Mouse (Mus musculus): ENCODE results near the gene Erp29.
"Not testable (repeated sequence)": the region's sequence is repeated elsewhere in the genome, so short reads cannot be mapped to it uniquely, and the experiment has no call there.

Erp29 gene

DNA sequence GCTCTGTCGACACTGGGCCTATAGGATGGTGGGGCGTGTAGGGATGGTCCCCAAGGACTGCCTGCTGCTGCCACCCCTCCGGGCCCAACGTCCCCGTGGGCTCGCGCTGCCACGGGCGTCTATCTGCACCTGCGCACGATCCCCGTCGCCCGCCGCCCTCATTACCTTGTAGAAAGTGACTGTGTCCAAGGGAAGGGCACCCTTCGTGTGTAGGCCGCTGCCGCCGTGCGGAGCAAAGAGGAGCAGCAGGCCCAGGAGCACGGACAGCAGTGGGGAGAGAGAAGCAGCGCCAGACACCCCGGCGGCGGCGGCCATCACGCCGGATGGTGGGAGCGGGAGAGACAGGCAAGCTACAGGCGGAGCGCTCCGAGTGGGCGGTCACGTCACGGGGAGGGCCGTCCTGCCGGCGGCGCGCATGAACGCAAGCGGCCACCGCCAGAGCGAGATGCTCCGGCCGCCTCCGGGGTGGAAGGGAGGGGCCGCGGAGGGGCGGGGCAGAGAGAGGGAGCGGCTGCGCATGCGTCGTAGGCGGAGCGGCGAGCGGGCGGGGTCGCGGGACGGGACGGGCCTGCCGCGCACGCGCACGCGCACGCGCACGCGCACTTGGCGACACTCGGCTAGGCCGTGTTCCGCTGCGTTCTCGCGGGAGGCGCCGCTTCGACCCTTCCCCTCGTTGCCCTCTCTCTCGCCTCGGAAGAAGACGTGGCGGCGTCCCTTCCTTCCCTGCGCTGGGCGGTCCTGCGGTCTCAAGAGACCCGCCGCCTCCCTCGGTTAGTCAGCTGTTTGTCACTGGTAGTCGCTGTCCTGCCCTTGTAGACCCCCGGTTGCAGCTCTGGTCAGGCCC is at the start of gene Erp29:
TSS of gene Erp29 (minus strand) at position 481 of the 844 bp plus-strand sequence.
- in situ Hi-C loops (cut with MboI, MseI): no loop called here

DNA sequence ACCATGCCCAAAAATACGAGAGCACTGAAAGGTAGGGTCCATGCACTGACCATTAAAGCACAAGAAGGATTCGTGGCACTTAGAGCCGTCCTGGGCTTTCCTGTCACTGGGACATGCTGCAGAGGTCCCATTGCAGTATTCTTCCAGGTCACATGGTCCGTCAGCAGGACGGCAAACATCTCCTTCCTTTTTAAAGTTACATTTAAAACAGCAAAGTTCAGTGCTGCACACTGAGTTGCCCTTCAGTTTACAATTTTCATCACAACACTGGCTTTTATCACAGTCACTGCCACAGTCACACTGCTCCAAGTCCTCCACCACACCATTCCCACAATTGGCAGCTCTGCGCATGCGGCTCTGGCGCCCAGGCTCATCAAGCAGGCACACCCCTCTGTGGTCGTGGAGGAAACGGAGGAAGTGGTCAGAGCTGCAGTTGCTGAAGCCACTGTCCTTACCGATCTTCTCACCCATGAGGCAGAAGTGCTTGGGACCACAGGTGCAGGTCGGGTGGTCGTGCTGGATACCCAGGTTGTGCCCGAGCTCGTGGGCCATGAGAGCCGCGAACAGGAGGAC is 49.2 kb upstream of the Erp29 start:
- in situ Hi-C loops (cut with MboI, MseI): not testable (repeated sequence)

DNA sequence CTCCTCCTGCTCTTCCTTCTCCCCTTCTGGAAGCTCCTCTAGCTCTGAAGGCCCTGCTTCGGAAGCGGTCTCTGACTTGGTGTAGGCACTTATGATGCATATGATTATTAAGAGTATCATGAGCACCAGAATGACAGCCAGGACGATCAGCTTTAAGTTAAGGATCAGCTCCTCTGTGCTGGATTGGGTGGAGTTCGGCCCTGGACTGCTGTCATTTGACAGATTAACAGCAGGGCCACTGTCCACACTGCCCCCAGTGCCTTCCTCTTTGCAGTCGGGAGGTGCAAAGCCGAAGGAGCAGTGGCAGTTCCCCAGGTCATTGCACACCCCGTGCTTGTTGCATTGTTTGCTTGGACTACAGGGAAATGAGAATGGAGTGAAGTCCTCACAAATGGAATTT is 48.4 kb upstream of the Erp29 start:
- in situ Hi-C loops (cut with MboI, MseI): no loop called here

- in situ Hi-C loops (cut with MboI, MseI): no loop called here
Observed at GRCm38 (mm10) chr5:121493305-121493704, 41.0 kb upstream of the Erp29 start.

DNA sequence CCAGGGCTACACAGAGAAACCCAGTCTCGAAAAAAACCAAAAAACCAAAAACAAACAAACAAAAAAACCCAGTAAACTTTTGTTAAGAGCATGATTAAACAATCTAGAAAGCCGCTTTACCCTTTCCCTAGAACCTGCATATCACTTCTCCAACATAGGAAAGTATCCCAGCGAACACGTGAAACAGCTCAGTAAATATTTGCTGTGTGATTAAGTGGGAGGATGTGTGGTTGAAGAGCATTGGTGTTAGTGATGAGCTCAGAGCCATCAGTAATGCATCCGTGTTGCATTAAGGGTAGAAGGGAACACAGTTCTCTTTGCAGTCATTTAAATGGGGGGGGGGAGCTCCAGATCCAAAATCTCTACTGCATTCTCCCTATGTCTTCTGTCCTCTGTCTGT is 32.5 kb upstream of the Erp29 start:
- in situ Hi-C loops (cut with MboI, MseI): loop anchor here (5.0 kb wide), 1 partner anchor 468 kb away; no protein-coding TSS in a partner anchor

DNA sequence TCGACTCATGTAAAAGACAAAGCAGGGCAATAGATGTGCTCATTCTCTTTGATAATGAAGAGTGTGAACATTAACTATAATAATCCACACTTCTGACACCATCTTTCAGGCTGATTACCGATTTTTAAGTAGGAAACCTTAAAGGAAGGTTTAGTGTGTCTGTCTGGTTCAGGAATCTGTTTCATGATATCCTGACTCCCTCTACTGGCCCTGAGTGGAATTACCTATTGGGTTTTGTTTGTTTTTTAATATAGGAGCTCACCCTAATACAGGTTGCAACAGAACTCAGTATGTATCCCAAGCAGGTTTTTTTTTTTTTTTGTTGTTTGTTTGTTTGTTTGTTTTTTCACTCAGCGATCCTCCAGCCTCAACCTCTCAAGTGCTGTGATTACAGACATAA is 25.4 kb upstream of the Erp29 start:
- in situ Hi-C loops (cut with MboI, MseI): loop anchor here (5.0 to 10.0 kb wide), 2 partner anchors 35 to 623 kb away; no protein-coding TSS in a partner anchor

- in situ Hi-C loops (cut with MboI, MseI): loop anchor here (5.0 to 10.0 kb wide), 2 partner anchors 34 to 621 kb away; no protein-coding TSS in a partner anchor
Observed at GRCm38 (mm10) chr5:121476040-121476439, 23.7 kb upstream of the Erp29 start.

GRCm38 (mm10) chr5:121474610-121475009 is 22.3 kb upstream of the Erp29 start:
- in situ Hi-C loops (cut with MboI, MseI): loop anchor here (5.0 to 10.0 kb wide), 2 partner anchors 32 to 620 kb away; no protein-coding TSS in a partner anchor

- in situ Hi-C loops (cut with MboI, MseI): loop anchor here (10.0 kb wide), 1 partner anchor 618 kb away; no protein-coding TSS in a partner anchor
Observed at GRCm38 (mm10) chr5:121472411-121472810, 20.1 kb upstream of the Erp29 start.

DNA sequence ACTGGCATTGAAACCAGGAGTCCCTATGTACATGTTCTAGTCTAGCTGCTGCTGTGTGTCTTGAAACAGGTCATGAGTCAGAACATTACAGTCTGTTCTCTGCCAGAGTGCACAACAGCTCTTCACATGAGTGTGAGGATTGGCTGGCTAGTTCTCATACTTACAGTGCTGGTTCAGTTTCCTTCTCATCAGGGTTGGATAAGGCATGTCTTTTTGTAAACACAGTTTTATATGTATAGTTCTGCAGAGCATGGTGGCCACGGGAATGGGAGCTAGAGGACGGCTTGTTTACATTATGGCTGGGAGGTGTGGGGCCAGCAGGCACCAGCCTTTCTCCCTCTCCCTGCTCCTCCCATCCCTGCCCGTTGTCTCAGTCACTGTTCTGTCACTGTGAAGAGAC is 17.3 kb upstream of the Erp29 start:
- in situ Hi-C loops (cut with MboI, MseI): no loop called here

DNA sequence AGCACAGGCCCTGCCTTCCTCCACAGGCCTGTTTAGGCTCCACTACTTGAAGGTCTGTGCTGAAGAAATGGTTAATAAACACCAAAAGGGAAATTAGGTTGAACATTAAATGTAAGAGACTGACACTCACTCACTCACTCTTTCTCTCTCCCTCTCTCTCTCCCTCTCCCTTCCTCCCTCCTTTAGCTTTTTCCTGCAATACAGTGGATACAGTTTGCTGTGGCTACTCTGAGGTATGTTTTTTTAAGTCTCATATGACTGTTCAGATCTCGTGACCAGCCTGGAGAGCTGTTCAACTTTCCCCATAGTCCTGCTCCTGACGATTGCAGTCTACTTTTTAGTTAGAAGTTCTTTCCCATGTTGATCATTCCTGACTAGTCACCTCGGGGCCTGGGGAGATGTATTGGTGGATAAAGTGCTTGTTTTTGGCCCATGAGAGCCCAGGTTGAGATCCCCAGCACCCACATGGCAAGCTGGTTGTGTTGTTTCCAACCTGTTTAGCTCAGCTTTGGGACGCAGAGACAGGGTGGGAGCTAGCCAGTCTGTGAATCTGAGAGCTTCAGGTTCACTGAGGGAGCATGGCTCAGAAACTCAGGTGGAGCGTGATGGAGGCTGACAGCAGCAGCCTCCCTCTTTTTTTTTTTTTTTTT is 11.4 kb upstream of the Erp29 start:
- in situ Hi-C loops (cut with MboI, MseI): no loop called here

GRCm38 (mm10) chr5:121462967-121463366 is 10.7 kb upstream of the Erp29 start:
- in situ Hi-C loops (cut with MboI, MseI): no loop called here

DNA sequence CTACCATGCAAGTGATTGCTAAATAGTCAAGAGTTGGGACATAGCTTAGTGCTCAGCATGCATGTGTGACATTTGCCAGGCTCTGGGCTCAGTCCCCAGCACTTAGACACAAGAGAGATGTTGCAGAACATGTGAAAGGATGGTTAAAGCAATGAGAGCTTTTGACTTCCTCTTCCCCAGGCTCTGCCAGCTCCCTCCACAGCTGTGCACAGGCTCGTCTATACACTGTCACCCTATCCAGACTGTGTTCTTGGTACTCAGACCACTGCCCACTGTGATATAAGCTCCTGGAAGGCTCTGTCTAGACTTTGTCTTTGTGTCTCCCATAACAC is 9.8 kb upstream of the Erp29 start:
- in situ Hi-C loops (cut with MboI, MseI): no loop called here

- in situ Hi-C loops (cut with MboI, MseI): no loop called here
Observed at GRCm38 (mm10) chr5:121461339-121462170, 9.2 kb upstream of the Erp29 start.

DNA sequence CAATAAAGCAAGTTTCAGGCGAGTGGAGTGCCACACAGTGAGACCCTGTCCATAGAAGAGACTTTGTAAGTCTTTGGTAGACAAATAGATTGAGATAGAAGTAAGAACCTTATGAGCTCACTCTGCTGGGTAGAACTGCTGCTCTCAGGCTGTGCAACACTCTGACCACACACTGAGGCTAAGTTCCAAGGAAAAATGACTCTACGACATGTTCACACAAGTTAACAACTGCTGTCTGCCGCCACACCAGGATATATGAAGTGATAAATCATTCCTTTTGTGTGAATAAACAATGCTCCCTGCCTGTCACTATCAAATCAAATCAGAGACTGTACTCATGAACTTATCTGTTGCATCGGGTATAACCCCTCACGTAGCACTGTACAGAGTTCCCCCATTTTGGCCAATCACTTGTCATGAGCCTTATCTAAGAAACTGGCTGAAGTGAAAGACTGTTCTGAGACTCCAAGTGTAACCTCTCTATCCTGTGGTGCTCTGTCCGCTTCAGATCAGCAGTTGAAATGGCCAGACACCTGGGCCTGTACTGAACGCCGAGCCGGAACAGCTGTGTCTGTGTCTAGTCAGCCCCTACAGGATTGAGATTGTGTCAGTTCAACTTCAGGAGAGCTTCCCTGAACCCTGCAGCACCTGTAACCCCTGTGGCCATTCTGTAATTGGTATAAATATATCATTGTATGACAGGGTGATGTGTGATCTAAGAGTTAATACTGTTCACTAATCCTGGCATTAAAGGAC is 3.4 kb upstream of the Erp29 start:
- in situ Hi-C loops (cut with MboI, MseI): no loop called here

- in situ Hi-C loops (cut with MboI, MseI): no loop called here
Observed at GRCm38 (mm10) chr5:121454503-121454782, 2.1 kb upstream of the Erp29 start.

DNA sequence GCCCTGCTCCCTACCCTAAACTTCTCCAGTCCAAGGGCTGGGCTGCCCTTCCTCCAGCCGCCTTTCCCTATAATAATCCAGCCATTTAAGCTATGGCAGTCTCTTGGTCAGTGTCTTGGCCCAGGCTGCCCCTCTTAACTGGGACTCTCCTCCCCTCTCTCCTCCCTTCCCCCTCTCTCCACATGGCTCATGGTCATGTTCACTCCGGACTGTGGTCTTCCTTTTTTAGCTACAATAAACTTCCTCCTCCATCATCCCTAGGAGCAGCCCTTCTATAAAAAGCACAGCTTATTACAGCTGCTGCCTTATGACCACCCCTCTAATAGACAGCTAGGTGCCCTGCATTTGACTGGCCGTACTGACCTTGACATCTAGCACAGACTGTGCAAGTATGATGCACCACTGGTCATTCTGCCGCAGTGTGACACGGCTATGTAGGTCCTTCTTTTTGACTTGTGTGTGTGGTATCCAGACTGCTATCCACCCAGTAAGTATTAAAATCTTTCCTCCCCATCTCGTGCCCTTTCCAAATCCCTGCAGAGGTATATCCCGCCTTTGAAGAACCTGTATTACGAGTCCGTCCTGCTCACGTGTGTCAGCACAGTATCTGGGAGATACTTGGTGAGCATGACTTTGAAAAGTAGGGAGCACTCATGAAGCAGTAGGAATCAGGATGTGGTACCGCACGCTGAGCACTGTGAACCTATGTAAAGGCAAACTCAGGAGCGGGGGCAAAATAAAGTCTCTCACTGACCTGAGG is 1.6 kb upstream of the Erp29 start:
- in situ Hi-C loops (cut with MboI, MseI): no loop called here

- in situ Hi-C loops (cut with MboI, MseI): no loop called here
Observed at GRCm38 (mm10) chr5:121452906-121453305, 600 bp upstream of the Erp29 start.

DNA sequence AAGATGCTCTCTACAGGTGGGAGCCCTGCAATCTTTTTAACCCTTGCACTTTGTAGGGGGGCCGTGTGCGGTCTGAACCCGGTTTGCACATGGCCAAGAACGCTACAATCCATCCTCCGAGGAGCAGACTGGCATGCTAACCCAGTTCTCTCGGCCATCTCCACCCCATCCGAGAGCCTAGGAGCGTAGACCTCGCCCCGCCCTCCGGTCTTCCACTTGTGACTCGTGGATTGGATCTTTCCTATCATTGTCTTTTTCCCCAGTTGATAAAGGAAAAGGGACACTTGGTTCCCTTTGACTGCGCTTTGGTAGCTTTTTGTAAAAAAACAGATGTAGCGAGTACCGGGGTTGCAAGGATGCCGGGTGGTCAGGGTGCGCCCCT is 671 bp downstream of the Erp29 start, which contains the start of gene Tmem116:
TSS of gene Tmem116 (plus strand) at position 250 of the 382 bp plus-strand sequence.
- in situ Hi-C loops (cut with MboI, MseI): no loop called here

DNA sequence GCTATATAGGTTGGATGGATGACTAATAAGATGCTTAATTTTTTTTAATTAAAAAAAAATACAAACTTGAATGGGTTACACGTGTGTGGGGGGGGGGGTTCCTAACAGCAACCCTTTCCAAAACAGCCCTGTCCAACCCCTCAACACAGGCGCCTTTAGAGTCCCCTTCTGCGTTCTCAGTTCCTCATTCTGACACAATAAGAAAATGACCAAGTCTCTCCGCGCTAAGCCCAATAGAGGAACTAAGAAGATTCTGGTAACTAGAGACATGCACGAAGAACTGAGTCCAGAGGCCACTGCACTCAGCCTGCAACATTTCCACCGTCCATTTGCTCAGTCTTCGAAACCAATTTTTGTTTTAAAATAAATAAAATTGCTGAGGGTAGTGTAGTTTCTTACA is 1.1 kb downstream of the Erp29 start:
- in situ Hi-C loops (cut with MboI, MseI): no loop called here

Data from T-helper 1 cell (primary cell).